Mouse (Mus musculus) thymus, adult 18-20 months (tissue): Measurements from ENCODE around the gene Ctbs.
"Not testable (repeated sequence)": the region's sequence is repeated elsewhere in the genome, so short reads cannot be mapped to it uniquely, and the experiment has no call there.

Experiments
- DNase-seq, 2 experiments: peaks; one replicate each; pipeline ENCODE4 v3.0.0; 2022; ENCODE audit warnings: mixed read lengths in 2 of 2

Ctbs gene

DNA sequence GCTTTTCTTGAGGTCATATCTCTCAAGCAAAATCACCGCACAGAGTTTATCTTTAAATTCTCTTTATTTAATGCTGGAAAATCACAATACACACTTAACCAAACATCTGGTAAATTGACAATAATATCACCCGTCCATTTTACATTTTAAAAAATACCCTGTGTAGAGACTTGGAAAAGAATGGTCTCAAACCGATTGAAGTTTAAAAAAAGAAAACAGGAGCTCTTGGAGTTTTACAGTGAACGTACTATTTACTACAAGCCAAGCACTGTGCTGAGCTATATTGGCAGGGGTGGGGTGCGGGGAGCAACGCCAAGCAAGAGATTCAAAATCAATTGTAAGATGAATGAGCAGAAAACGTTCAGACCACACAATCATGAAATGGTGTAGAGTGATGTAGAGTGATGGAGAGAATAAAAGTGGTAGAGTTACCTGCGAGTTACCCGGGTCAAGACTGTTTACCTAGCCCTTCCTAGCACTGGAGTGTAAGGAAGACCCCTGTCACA, at the start of gene Ctbs:
TSS of gene Ctbs (plus strand) at position 51 of the 506 bp plus-strand sequence.
- DNase-seq = no peak

GRCm38 (mm10) chr3:146403770-146404169, 45.8 kb upstream of the Ctbs start:
- no peak for DNase-seq

- peak; percentile 86 to 90 for DNase-seq
These were observed 45.0 kb upstream of the Ctbs start, which contains the start of gene Ssx2ip for GRCm38 (mm10) chr3:146404311-146405201. Gene Ssx2ip, plus strand, starts transcription at chr3:146404642.

- DNase-seq = no peak
These were observed 44.2 kb upstream of the Ctbs start for GRCm38 (mm10) chr3:146405213-146406006.

DNA sequence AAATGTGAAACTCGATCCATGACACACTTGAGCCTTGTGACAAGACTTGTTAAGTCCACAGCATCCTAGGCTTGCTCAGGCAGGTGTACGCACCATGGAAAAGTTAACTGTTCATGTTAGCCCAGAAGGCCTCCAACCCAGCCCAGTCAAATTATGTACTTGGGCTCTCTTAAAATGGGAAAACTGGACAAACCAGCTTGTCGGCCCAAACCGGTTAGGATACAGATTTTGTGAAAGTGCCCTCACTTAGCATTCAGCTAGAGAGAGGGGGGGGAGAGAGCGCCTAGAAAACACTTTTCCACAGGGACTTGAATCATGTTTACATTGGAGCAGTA, 43.6 kb upstream of the Ctbs start:
- no peak for DNase-seq

DNA sequence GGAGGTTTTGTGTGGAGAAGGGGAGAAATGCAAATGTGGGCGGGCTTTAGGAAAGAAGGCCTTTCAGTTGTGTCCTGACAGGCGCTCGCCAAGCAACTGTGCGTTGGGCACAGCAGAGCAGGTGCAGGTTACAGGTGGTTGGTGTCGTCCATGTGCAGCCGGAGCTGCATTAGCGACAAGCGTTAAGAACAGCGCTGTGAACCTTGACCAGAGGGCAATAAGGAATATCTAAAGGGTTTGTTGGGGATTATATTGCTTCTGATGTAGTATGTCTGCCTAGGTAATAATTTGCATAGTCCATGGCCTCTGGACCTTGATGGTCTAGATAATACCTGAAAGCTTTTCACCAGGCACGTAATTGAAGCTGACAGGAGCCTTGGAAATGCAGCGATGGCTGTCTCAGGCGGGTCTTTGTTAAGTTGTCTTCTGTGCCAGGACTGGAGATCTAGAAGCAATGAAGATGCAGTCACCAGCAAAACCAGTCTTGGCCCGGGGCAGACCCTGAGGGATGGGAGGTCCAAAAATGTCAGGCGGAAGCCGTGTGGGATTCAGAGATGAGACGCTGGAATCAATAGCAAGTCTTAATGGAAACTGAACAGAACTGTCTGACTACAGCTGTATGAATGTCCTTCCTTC, 42.4 kb upstream of the Ctbs start:
- no peak for DNase-seq

- no peak for DNase-seq
These were observed 39.5 kb upstream of the Ctbs start for GRCm38 (mm10) chr3:146410114-146410513.

DNA sequence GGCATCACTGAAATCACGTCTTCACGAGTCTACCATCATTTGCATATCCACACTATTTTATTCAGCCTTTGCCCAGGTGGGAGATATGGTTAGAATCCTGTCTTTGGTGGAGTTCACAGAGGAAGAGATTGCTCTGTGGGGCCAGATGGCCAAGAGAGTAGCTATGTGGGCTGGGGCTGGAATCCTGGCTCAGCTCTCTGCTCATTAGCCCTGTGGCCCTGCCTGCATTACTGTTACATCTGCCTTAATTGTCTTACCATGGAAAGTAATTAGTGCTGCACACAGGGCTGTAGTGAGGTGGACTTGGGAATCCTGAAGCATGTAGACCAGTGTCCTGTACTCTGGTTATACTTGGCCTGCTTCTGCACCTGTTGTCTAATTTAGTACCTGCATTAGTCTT, 37.6 kb upstream of the Ctbs start:
- DNase-seq = no peak

GRCm38 (mm10) chr3:146412480-146412879, 37.1 kb upstream of the Ctbs start:
- no peak for DNase-seq

- DNase-seq = no peak
These were observed 36.6 kb upstream of the Ctbs start for GRCm38 (mm10) chr3:146413016-146413415.

DNA sequence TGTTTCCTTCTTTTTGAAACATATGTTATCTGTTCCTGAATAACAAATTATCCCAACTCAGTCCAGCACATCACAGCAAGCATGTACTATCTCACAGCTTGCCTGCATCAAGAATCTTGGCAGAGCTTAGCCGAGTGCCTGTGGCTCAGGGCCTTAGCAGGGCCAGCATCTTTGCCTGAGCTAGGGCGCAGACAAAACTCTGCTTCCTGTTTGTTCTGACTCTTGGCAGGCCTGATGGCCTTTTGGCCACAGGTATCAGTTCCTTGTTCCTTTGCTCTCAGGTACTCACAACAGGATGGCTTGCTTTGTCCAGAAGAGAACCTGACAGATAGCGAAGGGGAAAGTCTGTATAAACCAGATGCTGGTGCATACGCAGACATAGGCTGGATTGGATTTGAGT, 35.6 kb upstream of the Ctbs start:
- no peak for DNase-seq

GRCm38 (mm10) chr3:146414555-146414954, 35.0 kb upstream of the Ctbs start:
- DNase-seq = no peak

DNA sequence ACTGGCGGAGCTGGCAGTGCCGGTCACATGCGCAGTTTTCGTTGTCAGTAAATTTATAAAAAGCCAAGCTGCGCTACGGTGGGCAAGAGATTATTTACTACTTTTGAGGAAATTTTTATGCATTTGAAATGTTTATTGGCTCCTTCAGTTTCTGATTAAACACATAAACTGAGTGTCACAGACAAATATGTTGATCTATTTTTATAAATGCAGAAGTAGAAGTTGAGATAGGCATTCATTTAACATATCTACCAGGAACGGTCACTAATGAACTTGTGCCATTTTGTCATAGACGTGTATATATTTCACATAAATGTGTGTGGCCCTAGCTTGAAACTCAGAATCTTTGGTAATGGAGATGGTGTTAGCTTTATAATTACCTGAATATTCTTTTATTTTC, 31.7 kb upstream of the Ctbs start:
- no peak for DNase-seq

GRCm38 (mm10) chr3:146418901-146419300, 30.7 kb upstream of the Ctbs start:
- DNase-seq = no peak

DNA sequence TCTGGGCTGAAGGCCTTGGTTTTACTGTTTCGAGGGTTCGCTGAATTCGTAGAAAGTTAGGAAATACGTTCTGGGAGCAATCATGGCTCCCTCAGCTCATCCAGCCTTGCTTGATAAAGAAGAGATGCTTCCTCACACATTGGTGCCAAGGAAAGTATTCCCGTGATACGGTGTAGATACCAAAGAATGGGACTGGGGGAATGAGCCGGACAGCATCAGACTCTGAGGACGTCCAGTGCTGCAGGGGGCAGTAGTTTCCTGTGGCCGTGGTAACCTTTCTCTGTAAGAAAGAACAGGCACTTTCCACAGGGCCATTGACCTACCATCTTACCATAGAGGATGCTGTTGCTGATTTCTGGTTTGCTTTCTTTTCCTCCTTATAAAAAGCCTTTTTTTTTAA, 30.1 kb upstream of the Ctbs start:
- no peak for DNase-seq

- no peak for DNase-seq
These were observed 29.5 kb upstream of the Ctbs start for GRCm38 (mm10) chr3:146419992-146420537.

GRCm38 (mm10) chr3:146421787-146422186, 27.8 kb upstream of the Ctbs start:
- DNase-seq = no peak

- no peak for DNase-seq
These were observed 25.9 kb upstream of the Ctbs start for GRCm38 (mm10) chr3:146423710-146424109.

- no peak for DNase-seq
These were observed 25.2 kb upstream of the Ctbs start for GRCm38 (mm10) chr3:146424306-146424900.

DNA sequence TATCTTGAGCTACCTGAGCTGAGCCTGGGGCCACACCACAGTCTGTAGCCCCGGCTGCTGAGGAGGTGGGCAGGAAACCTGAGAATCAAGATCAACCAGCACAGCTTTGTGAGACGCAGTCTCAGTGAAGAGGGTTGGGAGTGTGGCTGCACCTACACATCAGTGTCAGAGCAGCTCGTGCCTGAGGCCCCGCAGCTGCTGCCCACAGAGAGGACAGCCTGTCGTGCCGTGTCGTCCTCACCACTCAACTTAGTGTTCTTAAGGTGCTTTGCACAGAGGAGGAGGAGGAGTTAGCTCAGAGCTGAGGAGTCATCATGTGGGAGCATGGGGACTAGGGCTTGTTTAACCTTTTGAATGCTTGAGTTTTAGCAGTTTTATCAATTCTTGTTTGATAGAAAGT, 23.7 kb upstream of the Ctbs start:
- no peak for DNase-seq

DNA sequence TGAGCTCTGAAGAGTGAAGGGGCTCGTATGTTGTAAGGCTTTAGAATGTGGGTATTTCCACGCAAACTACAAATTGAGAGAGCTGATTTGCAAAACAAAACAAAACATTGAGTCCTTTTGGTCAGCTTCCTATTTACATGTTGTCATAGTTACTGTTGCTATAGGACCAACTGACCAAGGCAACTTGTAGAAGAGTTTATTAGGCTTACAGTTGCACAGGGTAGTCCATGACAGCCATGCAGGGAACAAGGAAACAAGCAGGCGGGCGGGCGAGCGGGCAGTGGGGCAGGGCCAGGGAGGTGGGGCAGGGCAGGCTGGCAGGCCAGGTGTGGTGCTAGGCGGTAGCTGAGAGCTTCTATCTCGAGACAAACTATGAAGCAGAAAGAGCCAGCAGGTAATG, 23.1 kb upstream of the Ctbs start:
- no peak for DNase-seq

DNA sequence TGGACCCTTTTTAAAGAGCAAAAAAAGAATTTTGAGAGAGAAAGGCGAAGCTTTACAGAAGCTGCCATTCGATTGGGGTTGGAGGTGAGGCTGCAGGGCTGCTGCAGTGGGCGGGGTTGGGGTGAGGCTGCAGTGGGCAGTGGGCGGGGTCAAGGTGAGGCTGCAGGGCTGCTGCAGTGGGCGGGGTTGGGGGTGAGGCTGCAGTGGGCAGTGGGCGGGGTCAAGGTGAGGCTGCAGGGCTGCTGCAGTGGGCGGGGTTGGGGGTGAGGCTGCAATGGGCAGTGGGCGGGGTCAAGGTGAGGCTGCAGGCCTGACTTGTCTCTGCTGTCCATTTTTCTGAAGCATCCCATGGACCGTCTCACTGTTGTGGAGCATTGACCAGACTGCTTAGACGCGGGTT, 16.5 kb upstream of the Ctbs start:
- not testable (repeated sequence) for DNase-seq
